Mouse (Mus musculus): ENCODE measurements at regions not wholly inside any gene's neighbourhood (a gene's known extent, or its start where the extent isn't known, plus 50 kb on each side); places are given as distances from the start of the nearest gene placed in this dataset.
"Not testable (repeated sequence)": the region's sequence is repeated elsewhere in the genome, so short reads cannot be mapped to it uniquely, and the experiment has no call there.

DNA sequence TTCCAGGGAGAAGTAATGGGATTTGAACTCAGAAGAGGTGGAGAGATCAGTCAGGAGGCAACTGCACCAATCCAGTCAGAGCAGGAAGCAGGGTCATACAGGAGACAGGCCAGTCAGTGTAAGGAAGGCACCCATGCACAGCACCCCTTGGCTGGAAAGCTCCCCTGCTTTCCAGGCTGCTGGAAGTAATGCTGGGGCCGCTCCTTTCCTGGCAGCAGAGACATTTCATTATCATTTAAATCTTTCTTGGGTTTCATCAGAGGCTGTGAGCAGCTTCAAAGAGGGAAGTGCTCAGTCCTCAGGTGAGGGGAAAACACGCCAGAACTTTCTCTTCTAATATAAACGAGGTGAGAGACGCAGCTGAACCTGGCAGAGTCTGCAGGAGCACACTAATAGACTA, 109.1 kb upstream of the Syt13 start:
- no peak for DNase-seq (ENCODE audit: low spot score)

DNA sequence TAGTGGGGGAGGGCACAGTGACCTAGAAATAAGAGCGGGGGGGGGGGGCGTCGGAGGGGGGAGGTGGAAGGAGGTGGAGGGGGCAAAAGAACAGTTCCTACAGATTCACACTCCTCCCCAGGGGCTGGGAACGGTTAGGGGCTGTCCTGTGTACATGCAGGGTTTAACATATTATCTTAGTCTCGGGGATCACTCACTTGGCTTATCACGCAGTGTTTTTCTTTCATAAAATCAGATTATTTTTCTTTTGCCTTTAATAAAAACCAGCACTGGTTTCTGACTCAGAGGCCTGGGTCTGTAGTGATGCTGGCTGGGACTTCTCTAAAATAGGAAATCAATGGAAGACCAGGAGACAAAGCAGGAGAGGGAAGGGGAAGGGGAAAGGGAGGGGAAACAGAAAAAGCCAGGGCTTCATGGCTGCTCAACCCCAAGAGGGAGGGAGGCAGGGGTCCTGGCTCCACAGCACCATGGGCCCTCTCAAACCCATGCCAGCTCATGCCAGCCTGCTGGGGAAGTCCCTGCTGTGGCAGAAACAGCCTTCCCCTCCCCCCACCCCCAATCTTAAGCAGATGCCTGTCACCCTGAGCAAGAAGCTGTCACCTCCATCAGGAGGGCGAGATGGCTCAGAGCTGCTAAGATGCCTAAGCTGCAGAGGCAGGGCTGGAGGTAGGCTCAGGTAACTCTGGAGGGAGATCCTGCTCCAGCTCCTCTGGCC, 108.3 kb upstream of the Syt13 start:
- DNase-seq (ENCODE audit: low spot score): no peak

DNA sequence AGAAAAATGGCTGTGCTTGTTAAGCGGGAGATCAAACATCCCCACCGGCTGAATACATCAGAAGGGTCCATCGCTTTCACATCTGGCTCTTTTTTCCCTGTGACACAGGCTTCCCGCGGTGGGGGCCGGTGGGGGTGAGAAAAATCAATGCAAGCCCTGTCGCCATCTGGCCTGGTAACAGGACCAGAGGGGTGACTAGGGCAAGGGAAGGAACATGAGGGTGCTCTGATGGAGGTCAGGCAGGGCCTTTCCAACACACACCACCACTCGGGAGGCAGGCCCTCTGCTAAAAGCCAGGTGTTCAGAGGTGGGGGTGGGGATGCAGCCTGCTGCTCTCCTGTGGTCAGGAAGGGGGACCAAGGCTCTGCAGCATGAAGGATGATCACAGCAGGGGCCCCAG, 107.5 kb upstream of the Syt13 start:
- DNase-seq (ENCODE audit: low spot score): no peak

DNA sequence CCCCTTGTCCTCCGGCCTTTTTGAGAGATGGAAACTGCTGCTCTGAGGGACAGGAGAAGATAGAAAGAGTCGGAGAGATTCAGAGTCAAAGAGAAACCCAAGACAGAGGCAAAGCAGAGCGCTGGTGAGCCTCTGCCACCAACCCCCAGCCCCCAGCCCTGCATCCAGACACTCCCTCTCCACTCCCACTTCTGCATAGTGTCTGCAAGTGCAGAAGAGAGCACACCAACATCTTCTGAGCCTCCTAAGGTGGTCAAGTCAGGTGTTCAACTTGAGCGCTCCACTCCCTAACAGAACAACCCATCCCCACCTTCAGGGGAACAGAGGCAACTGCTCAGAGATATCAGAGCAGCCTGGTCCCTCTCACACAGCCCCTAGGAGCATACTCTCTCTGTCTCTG, 106.8 kb upstream of the Syt13 start:
- no peak for DNase-seq (ENCODE audit: low spot score)

- DNase-seq (ENCODE audit: low spot score): no peak
Measured at GRCm38 (mm10) chr2:92809226-92809625, 105.7 kb upstream of the Syt13 start.

- no peak for DNase-seq (ENCODE audit: low spot score)
Measured at GRCm38 (mm10) chr2:92809681-92810323, 105.1 kb upstream of the Syt13 start.

DNA sequence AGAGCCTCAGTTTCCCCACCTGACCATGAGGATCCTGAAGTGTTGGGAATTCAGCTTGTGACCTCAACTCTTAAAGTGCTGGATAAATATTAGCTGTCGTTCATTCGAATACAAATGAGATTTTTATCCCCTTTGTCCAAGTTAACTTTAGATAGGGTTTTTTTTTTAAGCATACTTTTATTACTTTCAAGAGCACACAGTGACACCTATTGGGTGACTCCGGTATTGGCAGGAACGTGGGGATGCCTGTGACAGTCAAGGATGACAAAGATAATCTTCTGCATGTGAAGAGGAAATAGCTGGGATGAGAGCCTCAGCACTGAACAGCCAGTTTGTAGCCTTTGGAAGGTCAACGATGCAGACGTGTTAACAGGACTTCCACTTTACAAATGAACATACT, 103.9 kb upstream of the Syt13 start:
- DNase-seq (ENCODE audit: low spot score): not testable (repeated sequence)

GRCm38 (mm10) chr2:92813028-92813427, 101.9 kb upstream of the Syt13 start:
- DNase-seq (ENCODE audit: low spot score): no peak

DNA sequence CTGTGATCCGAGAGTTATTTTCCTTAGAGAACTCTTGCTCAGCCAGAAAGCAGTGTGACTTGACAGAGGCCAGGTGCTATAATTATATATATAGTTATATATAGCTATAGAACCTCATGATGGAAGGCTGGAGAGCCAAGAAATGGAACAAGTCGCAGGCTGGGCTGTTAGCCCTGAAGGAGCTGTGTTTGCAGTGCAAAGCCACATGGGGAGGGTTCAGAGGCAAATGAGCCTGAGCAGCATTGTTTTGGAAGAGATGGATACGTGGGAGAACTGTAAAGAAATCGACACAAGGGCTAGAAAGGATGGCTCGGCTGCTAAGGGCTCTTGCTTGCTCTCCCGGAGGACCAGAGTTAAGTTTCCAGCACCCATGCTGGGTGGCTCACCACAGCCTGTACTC, 95.3 kb upstream of the Syt13 start:
- no peak for DNase-seq (ENCODE audit: low spot score)

DNA sequence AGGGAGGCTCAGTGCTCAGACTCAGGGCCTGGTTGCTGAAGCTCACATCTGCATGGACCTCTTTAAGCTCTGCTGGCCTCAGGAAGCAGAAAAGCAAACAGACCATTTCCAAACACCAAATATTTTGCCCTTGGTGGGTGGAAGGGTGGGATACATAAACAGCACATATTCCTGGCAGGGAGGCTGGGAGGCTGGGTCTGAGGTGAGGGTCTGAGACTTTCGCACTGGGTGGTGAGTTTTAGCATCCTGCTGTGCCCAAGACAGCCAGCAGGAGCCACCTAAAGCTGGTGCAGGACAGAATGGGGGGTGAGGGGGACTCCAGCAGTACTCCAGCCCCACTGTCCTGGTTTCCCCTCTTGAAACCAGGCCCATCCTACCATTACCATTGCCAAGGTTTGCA, 90.6 kb upstream of the Syt13 start:
- DNase-seq (ENCODE audit: low spot score): no peak

GRCm38 (mm10) chr2:92825395-92825794, 89.5 kb upstream of the Syt13 start:
- no peak for DNase-seq (ENCODE audit: low spot score)

DNA sequence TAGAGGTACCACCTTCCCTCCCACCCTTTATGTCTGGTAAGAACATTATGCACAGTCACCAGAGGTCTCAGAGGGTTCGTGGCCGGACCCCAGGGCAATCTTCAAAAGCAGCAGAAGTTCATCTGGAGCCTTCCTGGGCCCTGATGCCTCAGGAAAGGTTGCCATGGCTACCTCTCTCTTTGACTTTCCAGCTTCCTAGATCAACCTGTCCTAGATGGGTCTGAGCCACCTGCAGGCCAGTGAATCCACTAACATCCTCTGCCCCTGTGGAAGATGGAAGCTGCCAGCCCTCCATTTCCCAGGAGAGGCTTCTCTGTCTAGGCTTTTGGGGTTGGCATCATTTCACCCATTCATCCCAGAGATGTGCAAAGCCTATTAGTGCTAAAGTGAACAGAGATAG, 84.8 kb upstream of the Syt13 start:
- no peak for DNase-seq (ENCODE audit: low spot score)

DNA sequence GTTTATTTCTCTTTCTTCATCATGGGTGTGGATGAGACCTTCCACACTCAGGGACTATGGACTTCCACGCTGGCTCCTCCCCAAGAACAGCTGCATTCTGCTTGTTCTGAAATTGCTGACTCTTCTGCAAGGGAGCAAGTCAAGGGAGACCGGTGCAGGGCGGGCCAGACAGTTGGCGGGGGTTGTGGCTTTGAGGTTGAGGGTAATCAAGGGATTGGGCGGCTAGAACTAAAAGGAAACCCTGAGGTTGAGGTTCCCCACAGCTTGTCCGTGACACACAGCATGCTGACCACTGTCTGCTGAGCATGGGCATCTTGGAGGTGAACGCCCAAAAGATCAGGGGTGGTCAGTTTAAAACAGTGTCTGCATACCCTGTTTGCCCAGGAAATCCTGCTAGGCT, 83.1 kb upstream of the Syt13 start:
- no peak for DNase-seq (ENCODE audit: low spot score)

DNA sequence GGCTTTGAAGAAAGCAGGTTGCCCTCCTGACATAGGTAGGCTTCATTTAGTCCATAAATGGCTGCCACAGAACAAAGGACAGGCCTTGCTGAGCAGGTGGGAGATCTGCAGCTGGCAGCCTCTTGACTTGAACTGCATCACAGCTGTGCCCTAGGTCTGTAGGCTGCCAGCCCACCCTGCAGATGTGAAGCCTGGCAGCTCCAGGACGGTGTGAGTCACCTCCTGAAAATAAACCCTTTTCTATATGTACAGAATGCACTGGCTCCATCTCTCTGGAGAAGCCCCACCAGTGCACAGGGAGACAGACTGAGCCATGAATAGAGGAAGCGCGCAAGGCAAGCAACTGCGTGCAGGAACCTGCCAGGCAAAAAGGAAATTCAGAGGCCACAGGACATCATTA, 78.7 kb upstream of the Syt13 start:
- DNase-seq (ENCODE audit: low spot score): no peak

DNA sequence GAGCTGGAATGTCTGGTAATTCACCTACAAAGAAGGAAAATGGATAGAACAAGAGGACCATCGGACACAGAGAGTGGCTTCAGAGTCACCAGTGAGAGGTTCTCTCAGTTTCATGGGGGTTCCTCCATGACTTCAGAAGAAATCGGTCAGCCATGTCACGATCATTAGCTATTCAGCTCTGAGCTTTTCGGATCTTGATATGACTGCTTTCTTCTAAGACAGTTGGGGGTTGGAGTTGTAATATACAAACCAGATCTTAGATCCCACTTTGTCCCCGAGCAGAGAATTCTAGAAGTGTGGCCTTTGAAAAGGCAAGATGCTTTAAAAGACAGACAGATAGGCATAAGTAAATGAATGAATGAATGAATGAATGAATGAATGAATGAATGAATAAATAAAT, 76.9 kb upstream of the Syt13 start:
- no peak for DNase-seq (ENCODE audit: low spot score)

- no peak for DNase-seq (ENCODE audit: low spot score)
Measured at GRCm38 (mm10) chr2:92840009-92840408, 74.9 kb upstream of the Syt13 start.

DNA sequence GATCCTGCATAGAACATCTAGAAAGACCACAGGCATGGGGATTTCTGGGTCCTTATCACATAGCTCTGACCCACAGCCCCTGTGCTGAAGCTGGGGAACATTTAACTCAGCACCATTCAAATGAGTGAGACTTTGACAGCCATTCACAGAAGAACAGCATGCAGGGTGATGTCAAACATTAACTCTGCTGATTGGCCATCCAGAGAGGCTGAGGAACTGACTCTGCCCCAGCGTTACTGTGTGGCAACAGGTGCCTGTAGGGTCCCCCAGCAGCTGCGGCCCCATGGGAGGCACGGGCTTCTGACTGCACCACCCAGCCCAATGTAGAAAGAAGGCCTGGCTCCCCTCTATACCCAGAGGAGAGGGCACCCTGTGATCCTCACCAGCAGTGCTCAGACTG, 73.3 kb upstream of the Syt13 start:
- DNase-seq (ENCODE audit: low spot score): no peak

GRCm38 (mm10) chr2:92845061-92845769, 69.7 kb upstream of the Syt13 start:
- no peak for DNase-seq (ENCODE audit: low spot score)

DNA sequence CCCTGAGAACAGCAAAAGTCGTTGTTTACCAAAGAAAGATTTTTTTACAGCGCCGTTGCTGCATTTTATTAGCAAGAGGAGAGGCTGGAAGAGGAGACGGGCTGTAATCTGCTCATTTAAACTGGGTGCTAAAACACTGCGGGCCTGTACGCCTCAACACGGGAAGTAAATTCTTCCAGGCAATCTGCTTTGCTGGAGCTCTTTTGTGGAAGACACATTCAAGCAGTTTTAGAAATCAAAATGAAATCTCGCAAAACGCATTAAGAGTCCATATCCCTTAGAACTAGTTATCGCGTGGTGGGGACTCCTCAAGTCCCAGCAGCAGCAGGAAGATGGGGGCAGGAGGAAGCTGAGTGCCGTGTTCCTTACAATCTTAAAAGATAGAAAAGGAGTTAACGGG, 65.9 kb upstream of the Syt13 start:
- DNase-seq (ENCODE audit: low spot score): no peak

DNA sequence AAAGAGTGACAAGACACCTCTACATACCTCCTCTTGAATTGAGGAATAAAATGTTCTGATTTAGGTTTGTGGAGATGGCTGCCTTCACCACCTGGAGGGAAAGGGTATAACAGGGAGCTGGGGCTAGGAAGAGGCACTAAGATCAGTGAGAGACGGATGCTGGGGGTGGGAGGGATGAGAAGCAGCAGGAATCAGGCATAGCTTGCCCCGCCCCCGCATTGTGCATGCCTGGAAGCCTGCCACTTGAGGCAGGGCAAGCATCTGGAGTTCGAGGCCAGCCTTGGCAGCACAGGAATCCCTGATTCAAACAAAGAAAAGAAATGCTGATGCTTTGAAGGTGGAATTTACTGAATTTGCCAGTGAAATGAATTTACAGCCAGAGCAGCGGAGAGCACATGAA, 63.6 kb upstream of the Syt13 start:
- no peak for DNase-seq (ENCODE audit: low spot score)

DNA sequence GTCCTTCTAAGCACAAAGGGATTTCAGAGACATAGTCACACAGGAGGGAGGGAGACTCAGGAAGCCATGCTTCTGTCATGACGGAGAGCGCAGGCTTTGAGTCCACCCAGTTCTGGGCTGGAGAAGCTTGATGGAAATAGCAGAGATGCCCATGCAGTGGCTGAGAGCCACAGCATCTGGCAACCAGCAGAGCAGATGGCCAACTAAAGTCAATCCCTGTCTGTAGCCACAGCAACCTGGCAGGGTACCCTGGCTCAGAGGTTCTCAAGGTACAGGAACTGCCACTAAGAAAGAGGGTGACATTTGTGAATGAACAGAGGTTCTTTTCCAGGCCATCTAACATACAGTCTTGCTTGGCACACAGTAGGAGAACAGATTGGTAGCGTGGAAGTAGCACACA, 61.7 kb upstream of the Syt13 start:
- no peak for DNase-seq (ENCODE audit: low spot score)

GRCm38 (mm10) chr2:92854331-92854730, 60.6 kb upstream of the Syt13 start:
- no peak for DNase-seq (ENCODE audit: low spot score)

- DNase-seq (ENCODE audit: low spot score): no peak
Measured at GRCm38 (mm10) chr2:92856047-92856446, 58.9 kb upstream of the Syt13 start.
